In the genomic region with DNA sequence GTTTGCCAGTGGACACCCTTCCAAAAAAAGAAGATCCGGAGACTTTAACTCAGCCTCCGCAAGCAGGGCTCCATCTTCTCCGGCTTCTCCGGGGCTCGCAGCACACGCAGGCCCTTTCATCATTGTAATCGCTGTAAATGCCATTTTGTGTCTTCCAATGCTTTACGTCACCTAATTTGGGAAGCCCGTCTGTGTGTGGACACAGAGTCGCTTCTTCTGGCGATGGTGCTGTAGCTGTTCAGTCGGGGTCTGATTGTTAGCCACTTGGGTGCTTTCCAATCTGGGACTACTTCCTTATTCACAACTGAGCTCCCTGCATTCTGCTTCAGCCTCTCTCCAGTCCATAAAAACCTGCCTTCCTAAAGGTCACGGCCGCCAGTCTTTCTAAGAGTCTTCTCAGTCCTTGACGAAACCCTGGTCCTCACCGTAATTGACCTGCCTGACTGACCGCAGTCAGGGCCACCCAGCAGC, we compare ENCODE assay signal across 11 mouse cellular contexts. TPM values are rescaled to one million over a fixed set of nuclear protein-coding genes. Genes with fewer than 3 reads are reported as not detected.
A peak's percentile ranks its signal among the peaks of the same experiment; 100 is the strongest.
DNase-seq lines count a peak whose midpoint lies in the region; ATAC-seq and TF ChIP-seq lines count a peak whose summit lies in the region.
"Had no signal": no experiment of that assay in that cellular context is flagged by ENCODE, and none has a peak within 500 bp of the region (broad histone marks: within the 10 kb centered on the region; RNA-seq: fewer than 3 reads in every experiment).

No protein-coding gene starts in this region.

- H3K9ac ChIP-seq in hindbrain, embryonic 16.5 days (ENCODE audit: low read depth, low read length): no peak overlapping the region; the same call in 1 of the 2 replicates
- H3K9ac ChIP-seq in hindbrain, embryonic 11.5 days (ENCODE audit: low read depth, low read length): no peak overlapping the region
- H3K9ac ChIP-seq in ES-Bruce4 (ENCODE audit: low read depth, poor library complexity, severe bottlenecking): no peak overlapping the region
- no peak overlapping the region for H3K9ac ChIP-seq in heart, embryonic 11.5 days (ENCODE audit: low read depth, low read length)
- H3K9ac ChIP-seq: embryonic facial prominence, embryonic 12.5 days had no signal

- intact Hi-C loops in gastrocnemius, postnatal 36 days (cut with DNase I): no loop called here

- no peaks in the 10 kb centered on the region for H3K4me1 ChIP-seq in hindbrain, embryonic 16.5 days (ENCODE audit: control insufficient read depth, insufficient read depth, low read depth, low read length)
- no peaks in the 10 kb centered on the region; the same call in 1 of the 2 replicates for H3K4me1 ChIP-seq in hindbrain, embryonic 11.5 days (replicated peaks; ENCODE audit: control insufficient read depth, insufficient read depth, low read length)
- H3K4me1 ChIP-seq in ES-Bruce4 (ENCODE audit: control insufficient read depth, insufficient read depth, low read length): peaks cover 9% of the 10 kb centered on the region
- H3K4me1 ChIP-seq in heart, embryonic 11.5 days (ENCODE audit: control insufficient read depth, insufficient read depth, low read length): peaks cover 5% of the 10 kb centered on the region; the same call in 1 of the 2 replicates

- H3K4me3 ChIP-seq in hindbrain, embryonic 16.5 days (ENCODE audit: low read length): no peak overlapping the region
- no peak overlapping the region for H3K4me3 ChIP-seq in hindbrain, embryonic 11.5 days (ENCODE audit: low read depth, low read length)
- no peak overlapping the region for H3K4me3 ChIP-seq in ES-Bruce4 (ENCODE audit: low read depth, low read length)
- no peak overlapping the region for H3K4me3 ChIP-seq in heart, embryonic 11.5 days (ENCODE audit: low read depth, low read length)
- H3K4me3 ChIP-seq: embryonic facial prominence, embryonic 12.5 days had no signal

- no peak for TF ChIP-seq CTCF in ES-Bruce4 (IDR thresholded peaks at IDR 0.05; ENCODE audit: low read depth, low read length)

- DNase-seq in hindbrain, embryonic 11.5 days (ENCODE audit: low spot score): no peak
- peak; percentile 70 to 83 for DNase-seq in adrenal gland, postnatal 36 days
- peak; percentile 19 to 37 for DNase-seq in left cerebral cortex, adult 9 months (ENCODE audit: low spot score in 2 of 2)
- no peak for DNase-seq in spleen, adult 12 weeks (ENCODE audit: low spot score)
- no peak for DNase-seq in gastrocnemius, postnatal 36 days
- DNase-seq: kidney, adult 11 months had no signal

- peak; percentile 61 for ATAC-seq in hindbrain, embryonic 16.5 days
- no peak for ATAC-seq in hindbrain, embryonic 11.5 days (ENCODE audit: low FRiP score)
- no peak for ATAC-seq in heart, embryonic 11.5 days (replicated peaks; ENCODE audit: insufficient number of reproducible peaks, low FRiP score, low TSS enrichment)

- no peak for TF ChIP-seq POLR2A in ES-Bruce4 (IDR thresholded peaks at IDR 0.05; ENCODE audit: insufficient read depth, low read length)

- H3K27me3 ChIP-seq in hindbrain, embryonic 16.5 days (replicated peaks; ENCODE audit: control insufficient read depth, insufficient read depth, low read length): no peaks in the 10 kb centered on the region
- no peaks in the 10 kb centered on the region for H3K27me3 ChIP-seq in hindbrain, embryonic 11.5 days (ENCODE audit: control insufficient read depth, insufficient read depth, low read length)
- H3K27me3 ChIP-seq in ES-Bruce4 (ENCODE audit: control insufficient read depth, insufficient read depth, low read length, poor library complexity, severe bottlenecking): no peaks in the 10 kb centered on the region
- H3K27me3 ChIP-seq in heart, embryonic 11.5 days (ENCODE audit: control insufficient read depth, insufficient read depth, low read length): no peaks in the 10 kb centered on the region
- H3K27me3 ChIP-seq: CH12.LX; embryonic facial prominence, embryonic 12.5 days had no signal

- 72% methylated on average over 17 of the region's 17 CpGs for WGBS in hindbrain, embryonic 16.5 days
- WGBS in hindbrain, embryonic 11.5 days: 88% methylated on average over 17 of the region's 17 CpGs
- 78% methylated on average over 17 of the region's 17 CpGs for WGBS in heart, embryonic 11.5 days (ENCODE audit: insufficient replicate concordance)

- peak overlapping the region; percentile 27; the same call in 1 of the 2 replicates for H3K4me2 ChIP-seq in hindbrain, embryonic 16.5 days (ENCODE audit: low read length)
- no peak overlapping the region for H3K4me2 ChIP-seq in hindbrain, embryonic 11.5 days (replicated peaks; ENCODE audit: low read depth, low read length)
- no peak overlapping the region for H3K4me2 ChIP-seq in heart, embryonic 11.5 days
- H3K4me2 ChIP-seq: embryonic facial prominence, embryonic 12.5 days had no signal

- no peak overlapping the region for H3K27ac ChIP-seq in hindbrain, embryonic 16.5 days (ENCODE audit: low read depth, low read length)
- H3K27ac ChIP-seq in hindbrain, embryonic 11.5 days (ENCODE audit: low read depth, low read length): no peak overlapping the region
- 0 out of 2 replicates have a peak overlapping the region, but pooled peaks have one; percentile 2 for H3K27ac ChIP-seq in ES-Bruce4 (ENCODE audit: insufficient read depth, low read length)
- no peak overlapping the region for H3K27ac ChIP-seq in heart, embryonic 11.5 days (ENCODE audit: low read depth, low read length)
- H3K27ac ChIP-seq: embryonic facial prominence, embryonic 12.5 days had no signal

- H3K36me3 ChIP-seq in hindbrain, embryonic 16.5 days (ENCODE audit: control insufficient read depth, insufficient read depth, low read length): no peaks in the 10 kb centered on the region
- no peaks in the 10 kb centered on the region for H3K36me3 ChIP-seq in hindbrain, embryonic 11.5 days (ENCODE audit: control insufficient read depth, insufficient read depth, low read length)
- H3K36me3 ChIP-seq in ES-Bruce4 (ENCODE audit: control insufficient read depth, insufficient read depth, low read length, poor library complexity, severe bottlenecking): no peaks in the 10 kb centered on the region
- no peaks in the 10 kb centered on the region for H3K36me3 ChIP-seq in heart, embryonic 11.5 days (ENCODE audit: control insufficient read depth, insufficient read depth, low read length)
- H3K36me3 ChIP-seq: embryonic facial prominence, embryonic 12.5 days had no signal

- no peak for TF ChIP-seq EP300 in ES-Bruce4 (IDR thresholded peaks at IDR 0.05; ENCODE audit: insufficient read depth, low read depth, low read length)

- H3K9me3 ChIP-seq in hindbrain, embryonic 16.5 days (ENCODE audit: control insufficient read depth, low read length): no peaks in the 10 kb centered on the region
- H3K9me3 ChIP-seq in hindbrain, embryonic 11.5 days (ENCODE audit: control insufficient read depth, low read length): no peaks in the 10 kb centered on the region
- H3K9me3 ChIP-seq in ES-Bruce4 (replicated peaks; ENCODE audit: control insufficient read depth, insufficient read depth, low read length, poor library complexity, severe bottlenecking): no peaks in the 10 kb centered on the region
- no peaks in the 10 kb centered on the region for H3K9me3 ChIP-seq in heart, embryonic 11.5 days (replicated peaks; ENCODE audit: control insufficient read depth, low read length)
- H3K9me3 ChIP-seq: embryonic facial prominence, embryonic 12.5 days had no signal

RNA-seq across cellular contexts. Expression of gene Ccnd3, which starts 41.0 kb away (rescaled TPM):
- 81.7 and 99.9 TPM in 2 replicates for polyA plus RNA-seq in hindbrain, embryonic 16.5 days (2015; fragmentation: Nextera tagmentation; extraction: Ambion mirVana)
- polyA plus RNA-seq in hindbrain, embryonic 11.5 days (2014; fragmentation: Nextera tagmentation; extraction: Ambion mirVana): 190 and 195 TPM in 2 replicates
- polyA plus RNA-seq in ES-Bruce4 (2011; ENCODE audit: insufficient read depth, insufficient read length, low read depth, missing spikeins): 181 and 185 TPM in 2 replicates
- total RNA-seq in adrenal gland, postnatal 36 days (2021): 100 to 1,000 TPM; 408 to 430 TPM
- 559 and 565 TPM in 2 replicates for polyA plus RNA-seq in heart, embryonic 11.5 days (2014; fragmentation: Nextera tagmentation; extraction: Ambion mirVana)
- total RNA-seq in gastrocnemius, postnatal 36 days (2021): 10 to 100 TPM; 31.4 to 31.5 TPM

RNA-seq across cellular contexts. Expression of gene Taf8, which starts 43.8 kb away (rescaled TPM):
- polyA plus RNA-seq in hindbrain, embryonic 16.5 days (2015; fragmentation: Nextera tagmentation; extraction: Ambion mirVana): 20.0 and 20.5 TPM in 2 replicates
- 26.5 and 28.7 TPM in 2 replicates for polyA plus RNA-seq in hindbrain, embryonic 11.5 days (2014; fragmentation: Nextera tagmentation; extraction: Ambion mirVana)
- 45.5 and 46.6 TPM in 2 replicates for polyA plus RNA-seq in ES-Bruce4 (2011; ENCODE audit: insufficient read depth, insufficient read length, low read depth, missing spikeins)
- 10 to 100 TPM; 18.5 to 21.2 TPM for total RNA-seq in adrenal gland, postnatal 36 days (2021)
- polyA plus RNA-seq in heart, embryonic 11.5 days (2014; fragmentation: Nextera tagmentation; extraction: Ambion mirVana): 15.9 and 18.3 TPM in 2 replicates
- total RNA-seq in gastrocnemius, postnatal 36 days (2021): 10 to 100 TPM; 10.4 to 12.8 TPM

Comparison
In these comparisons a context has a peak if more than half of its experiments do, and no peak if none do; other contexts are left out.
1. DNase-seq: peak in adrenal gland, postnatal 36 days (2 of 2) and left cerebral cortex, adult 9 months (2 of 2); none in hindbrain, embryonic 11.5 days (single experiment), spleen, adult 12 weeks (single experiment) and gastrocnemius, postnatal 36 days (0 of 2).